Mouse (Mus musculus): Measurements from ENCODE around the gene Sema4d. TPM values are rescaled to one million over a fixed set of nuclear protein-coding genes. Genes with fewer than 3 reads are reported as not detected.

Sema4d gene
- polyA plus RNA-seq, 1 experiment from 2014 or later, result 17.4 TPM

DNA sequence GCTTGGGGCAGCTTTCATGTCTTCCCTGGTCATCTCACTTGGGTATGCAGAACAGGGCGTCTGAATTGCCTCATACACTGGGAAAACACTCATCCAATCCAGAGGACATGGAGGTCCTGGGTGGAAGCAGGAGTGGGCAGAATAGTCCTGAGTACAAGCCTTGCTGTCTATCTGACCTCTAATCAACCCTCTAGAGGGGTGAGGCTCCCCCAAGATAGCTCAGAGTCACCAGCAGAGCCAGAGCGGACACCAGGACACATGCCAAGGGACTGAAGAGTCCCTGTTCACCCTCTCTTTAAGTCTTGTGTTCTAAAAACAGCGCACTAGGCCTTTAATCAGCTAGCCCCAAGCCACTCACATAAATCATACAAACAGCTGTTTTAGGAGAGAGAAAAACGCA is 95.7 kb downstream of the Sema4d start:
- Histone ChIP-seq H3K4me3 (ENCODE audit: low read depth, low read length) (no peak overlapping the region), H3K27me3 (ENCODE audit: control insufficient read depth, insufficient read depth, low read length) (no peaks in the 10 kb centered on the region), H3K27ac (ENCODE audit: low read depth, low read length) (no peak overlapping the region), H3K36me3 (ENCODE audit: control insufficient read depth, insufficient read depth, low read length) (no peaks in the 10 kb centered on the region; the same call in 1 of the 2 replicates), H3K4me1 (ENCODE audit: control insufficient read depth, insufficient read depth, low read length) (no peaks in the 10 kb centered on the region), H3K4me2 (ENCODE audit: low read depth, low read length) (no peak overlapping the region), H3K9ac (replicated peaks; ENCODE audit: low read depth, low read length) (no peak overlapping the region), H3K9me3 (ENCODE audit: control insufficient read depth, low read length) (no peaks in the 10 kb centered on the region)
- 64% methylated on average over 4 of the region's 4 CpGs for WGBS
- ATAC-seq (ENCODE audit: low read depth), result no peak

DNA sequence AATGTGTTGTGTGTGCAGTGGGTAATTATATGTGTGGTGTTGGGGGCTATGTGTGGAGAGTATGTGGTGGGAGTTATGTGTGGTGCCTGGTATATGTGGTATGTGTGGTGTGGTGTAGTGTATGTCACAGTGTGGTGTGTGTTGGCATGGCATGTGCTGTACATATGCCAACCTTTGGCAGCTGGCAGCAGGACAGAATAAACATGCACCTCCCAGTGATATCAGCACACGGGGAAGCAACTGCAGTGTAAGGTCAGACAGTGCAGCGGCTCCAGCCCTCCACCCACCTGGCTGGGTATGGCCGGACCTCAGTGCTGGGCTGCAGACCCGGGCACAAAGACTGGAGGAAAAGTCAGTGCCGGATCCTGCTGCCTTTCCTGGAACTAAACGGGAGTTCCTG is 96.1 kb downstream of the Sema4d start:
- no peak overlapping the region for H3K4me3 ChIP-seq (ENCODE audit: low read depth, low read length)
- no peaks in the 10 kb centered on the region for H3K27me3 ChIP-seq (ENCODE audit: control insufficient read depth, insufficient read depth, low read length)
- ATAC-seq (ENCODE audit: low read depth), result no peak
- H3K36me3 ChIP-seq (ENCODE audit: control insufficient read depth, insufficient read depth, low read length), result no peaks in the 10 kb centered on the region; the same call in 1 of the 2 replicates
- no peak overlapping the region for H3K27ac ChIP-seq (ENCODE audit: low read depth, low read length)
- H3K9me3 ChIP-seq (ENCODE audit: control insufficient read depth, low read length), result no peaks in the 10 kb centered on the region
- no peaks in the 10 kb centered on the region for H3K4me1 ChIP-seq (ENCODE audit: control insufficient read depth, insufficient read depth, low read length)
- 84% methylated on average over 6 of the region's 6 CpGs for WGBS
- no peak overlapping the region for H3K4me2 ChIP-seq (ENCODE audit: low read depth, low read length)
- no peak overlapping the region for H3K9ac ChIP-seq (replicated peaks; ENCODE audit: low read depth, low read length)

DNA sequence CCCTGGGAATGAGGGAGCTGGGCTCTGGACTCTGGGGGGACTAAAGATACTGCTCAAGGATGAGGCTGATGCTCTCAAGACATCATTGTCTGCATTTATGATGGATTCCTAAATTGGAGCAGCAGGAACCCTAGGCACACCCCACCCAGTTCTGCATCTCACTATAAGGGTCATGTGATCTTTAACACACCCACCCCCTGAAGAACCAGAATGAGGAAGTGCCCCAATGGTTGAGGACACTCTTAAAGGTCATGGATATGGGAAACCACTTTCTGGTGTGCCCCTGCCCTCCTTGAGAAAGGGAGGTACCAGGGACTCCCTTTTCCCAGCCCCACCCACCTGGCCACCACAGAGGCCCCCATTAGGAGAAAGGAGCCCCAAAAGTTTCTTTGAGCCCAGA is 97.1 kb downstream of the Sema4d start:
- H3K4me3 ChIP-seq (ENCODE audit: low read depth, low read length), result no peak overlapping the region
- ATAC-seq (ENCODE audit: low read depth), result no peak
- H3K9ac ChIP-seq (replicated peaks; ENCODE audit: low read depth, low read length), result no peak overlapping the region
- no peaks in the 10 kb centered on the region; the same call in 1 of the 2 replicates for H3K36me3 ChIP-seq (ENCODE audit: control insufficient read depth, insufficient read depth, low read length)
- H3K4me1 ChIP-seq (ENCODE audit: control insufficient read depth, insufficient read depth, low read length), result no peaks in the 10 kb centered on the region
- H3K4me2 ChIP-seq (ENCODE audit: low read depth, low read length), result no peak overlapping the region
- no peak overlapping the region for H3K27ac ChIP-seq (ENCODE audit: low read depth, low read length)
- no peaks in the 10 kb centered on the region for H3K27me3 ChIP-seq (ENCODE audit: control insufficient read depth, insufficient read depth, low read length)
- no peaks in the 10 kb centered on the region for H3K9me3 ChIP-seq (ENCODE audit: control insufficient read depth, low read length)

DNA sequence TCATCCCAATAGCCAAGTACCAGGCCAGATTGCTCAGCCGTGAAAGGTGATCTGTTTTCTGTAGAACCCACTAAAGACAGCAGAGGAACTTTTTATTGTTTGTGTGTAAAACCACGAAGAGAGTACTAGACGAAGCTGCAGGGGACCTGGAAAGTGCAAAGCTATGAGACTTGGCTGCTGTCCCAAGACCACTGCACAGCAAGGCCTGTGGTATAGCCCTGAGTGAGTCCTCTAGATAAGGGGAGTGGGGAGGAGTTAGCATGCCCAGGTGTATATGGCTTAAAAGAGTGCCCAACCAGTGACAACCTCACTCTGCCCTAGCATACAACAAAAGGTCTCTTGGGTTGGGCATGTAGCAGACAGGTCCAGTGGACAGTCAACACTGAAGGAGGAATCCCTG is 104.9 kb downstream of the Sema4d start:
- Histone ChIP-seq H3K27me3 (ENCODE audit: control insufficient read depth, insufficient read depth, low read length) (no peaks in the 10 kb centered on the region), H3K9ac (replicated peaks; ENCODE audit: low read depth, low read length) (no peak overlapping the region), H3K4me3 (ENCODE audit: low read depth, low read length) (no peak overlapping the region), H3K9me3 (ENCODE audit: control insufficient read depth, low read length) (no peaks in the 10 kb centered on the region), H3K4me2 (ENCODE audit: low read depth, low read length) (no peak overlapping the region), H3K4me1 (ENCODE audit: control insufficient read depth, insufficient read depth, low read length) (no peaks in the 10 kb centered on the region), H3K27ac (ENCODE audit: low read depth, low read length) (no peak overlapping the region), H3K36me3 (ENCODE audit: control insufficient read depth, insufficient read depth, low read length) (peaks cover 23% of the 10 kb centered on the region)
- 50% methylated on average over 3 of the region's 3 CpGs for WGBS
- no peak for ATAC-seq (ENCODE audit: low read depth)

DNA sequence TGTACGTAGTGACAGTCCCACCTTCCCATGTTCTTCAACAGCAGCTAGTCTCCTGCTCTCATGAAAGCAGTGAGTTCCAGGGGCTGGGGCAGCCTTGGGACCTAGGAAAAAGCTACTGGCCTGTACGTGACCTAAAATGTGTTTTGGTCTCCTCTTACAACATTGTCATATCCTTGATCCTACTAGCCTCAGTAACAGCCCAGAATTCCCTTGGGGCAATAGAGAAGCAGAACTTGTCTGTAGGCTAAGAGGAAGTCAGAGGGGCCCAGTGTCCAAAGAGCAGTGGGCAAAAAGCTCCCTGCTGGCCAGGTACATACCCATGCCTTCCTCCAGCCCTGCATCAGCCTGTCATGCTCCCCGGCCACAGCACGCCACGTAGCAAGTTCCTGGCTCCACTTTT is 106.6 kb downstream of the Sema4d start:
- WGBS, result 98% methylated on average over 5 of the region's 5 CpGs
- Histone ChIP-seq H3K27me3 (ENCODE audit: control insufficient read depth, insufficient read depth, low read length) (no peaks in the 10 kb centered on the region), H3K4me1 (ENCODE audit: control insufficient read depth, insufficient read depth, low read length) (no peaks in the 10 kb centered on the region), H3K9me3 (ENCODE audit: control insufficient read depth, low read length) (no peaks in the 10 kb centered on the region), H3K4me2 (ENCODE audit: low read depth, low read length) (no peak overlapping the region), H3K36me3 (ENCODE audit: control insufficient read depth, insufficient read depth, low read length) (peaks cover 35% of the 10 kb centered on the region), H3K9ac (replicated peaks; ENCODE audit: low read depth, low read length) (no peak overlapping the region), H3K4me3 (ENCODE audit: low read depth, low read length) (no peak overlapping the region), H3K27ac (ENCODE audit: low read depth, low read length) (no peak overlapping the region)
- ATAC-seq (ENCODE audit: low read depth), result no peak

DNA sequence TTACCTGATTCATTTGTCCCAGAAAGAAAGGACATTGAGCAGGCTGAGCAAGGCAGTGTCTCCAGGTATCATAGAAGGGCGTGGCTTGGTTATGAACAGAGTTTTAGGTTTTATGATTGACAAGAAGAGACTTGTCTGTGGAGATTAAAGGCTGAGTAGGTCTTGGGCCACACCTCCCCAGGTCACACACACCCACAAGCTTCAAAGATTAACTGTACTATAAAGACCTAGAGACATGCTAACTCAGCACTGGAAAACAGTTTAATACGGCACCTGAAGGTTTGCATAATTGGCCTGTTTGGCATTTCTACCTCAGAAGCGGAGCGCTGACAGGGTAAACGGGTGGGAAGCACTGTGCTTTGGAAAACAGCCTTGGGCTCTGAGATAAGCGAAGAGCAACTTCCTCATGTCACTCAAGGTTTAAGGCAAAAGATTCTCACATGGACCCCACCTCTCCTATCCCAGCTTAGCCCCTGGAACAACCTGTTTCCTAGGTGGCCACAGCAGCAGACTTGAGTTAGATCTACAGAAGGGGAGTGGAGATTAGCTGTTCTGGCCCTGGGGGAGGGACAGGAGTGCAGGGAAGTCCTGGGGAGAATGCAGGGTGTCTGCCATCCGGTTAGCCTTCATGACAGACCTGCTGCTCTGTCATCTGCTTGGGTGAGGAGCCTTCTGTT is 108.1 kb downstream of the Sema4d start:
- no peak for ATAC-seq (ENCODE audit: low read depth)
- no peak overlapping the region for H3K9ac ChIP-seq (replicated peaks; ENCODE audit: low read depth, low read length)
- WGBS, result 91% methylated on average over 7 of the region's 7 CpGs
- no peak overlapping the region for H3K27ac ChIP-seq (ENCODE audit: low read depth, low read length)
- no peak overlapping the region for H3K4me3 ChIP-seq (ENCODE audit: low read depth, low read length)
- H3K27me3 ChIP-seq (ENCODE audit: control insufficient read depth, insufficient read depth, low read length), result no peaks in the 10 kb centered on the region
- no peaks in the 10 kb centered on the region for H3K9me3 ChIP-seq (ENCODE audit: control insufficient read depth, low read length)
- no peaks in the 10 kb centered on the region for H3K4me1 ChIP-seq (ENCODE audit: control insufficient read depth, insufficient read depth, low read length)
- peaks cover 49% of the 10 kb centered on the region for H3K36me3 ChIP-seq (ENCODE audit: control insufficient read depth, insufficient read depth, low read length)
- H3K4me2 ChIP-seq (ENCODE audit: low read depth, low read length), result no peak overlapping the region

DNA sequence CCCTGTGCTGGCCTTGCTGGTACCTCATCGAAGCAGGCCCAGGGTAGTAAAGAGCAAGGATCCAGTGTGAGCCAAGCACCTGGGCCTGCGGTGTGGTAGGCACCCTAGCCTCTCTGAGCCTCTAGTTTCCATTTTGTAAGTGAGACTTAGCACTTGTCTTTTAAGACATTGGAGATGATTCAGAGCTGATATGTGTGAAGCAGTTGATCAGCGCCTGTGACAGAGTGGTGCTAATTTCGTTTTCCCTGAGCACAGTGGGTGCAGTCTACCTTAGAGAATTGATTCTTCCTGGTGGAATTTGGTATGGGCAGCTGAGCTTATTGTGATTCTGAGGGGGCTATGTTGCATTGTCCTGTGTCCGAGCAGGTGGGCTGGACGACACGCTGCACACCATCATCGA is 111.9 kb downstream of the Sema4d start:
- Histone ChIP-seq H3K9ac (replicated peaks; ENCODE audit: low read depth, low read length) (no peak overlapping the region), H3K27ac (ENCODE audit: low read depth, low read length) (no peak overlapping the region), H3K9me3 (ENCODE audit: control insufficient read depth, low read length) (no peaks in the 10 kb centered on the region), H3K4me3 (ENCODE audit: low read depth, low read length) (no peak overlapping the region), H3K4me2 (ENCODE audit: low read depth, low read length) (no peak overlapping the region), H3K36me3 (ENCODE audit: control insufficient read depth, insufficient read depth, low read length) (peaks cover 71% of the 10 kb centered on the region), H3K4me1 (ENCODE audit: control insufficient read depth, insufficient read depth, low read length) (no peaks in the 10 kb centered on the region), H3K27me3 (ENCODE audit: control insufficient read depth, insufficient read depth, low read length) (no peaks in the 10 kb centered on the region)
- 92% methylated on average over 8 of the region's 8 CpGs for WGBS
- no peak for ATAC-seq (ENCODE audit: low read depth)

DNA sequence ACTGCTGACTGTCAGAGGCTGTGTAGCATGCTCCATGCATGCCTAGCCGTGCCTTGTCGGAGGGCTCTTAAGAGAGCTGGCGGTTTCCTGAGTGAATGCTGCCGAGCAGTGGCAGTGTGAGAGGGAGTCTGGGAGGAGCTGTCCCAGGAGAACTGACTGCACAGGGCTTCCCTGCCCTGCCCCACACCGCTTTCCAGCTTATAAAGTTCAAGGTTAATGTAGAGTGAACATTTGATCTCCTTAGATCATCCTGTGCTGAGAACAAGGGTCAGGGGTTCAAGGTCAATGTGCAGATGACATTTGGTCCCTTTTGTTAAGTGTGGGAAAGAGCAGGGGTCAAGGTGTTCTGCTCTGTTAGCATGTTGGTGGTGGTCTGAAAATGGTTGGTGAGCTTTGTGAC is 112.5 kb downstream of the Sema4d start:
- Histone ChIP-seq H3K36me3 (ENCODE audit: control insufficient read depth, insufficient read depth, low read length) (peaks cover 77% of the 10 kb centered on the region), H3K4me2 (ENCODE audit: low read depth, low read length) (no peak overlapping the region), H3K4me1 (ENCODE audit: control insufficient read depth, insufficient read depth, low read length) (no peaks in the 10 kb centered on the region), H3K9me3 (ENCODE audit: control insufficient read depth, low read length) (no peaks in the 10 kb centered on the region), H3K27me3 (ENCODE audit: control insufficient read depth, insufficient read depth, low read length) (no peaks in the 10 kb centered on the region), H3K4me3 (ENCODE audit: low read depth, low read length) (no peak overlapping the region), H3K27ac (ENCODE audit: low read depth, low read length) (no peak overlapping the region), H3K9ac (replicated peaks; ENCODE audit: low read depth, low read length) (no peak overlapping the region)
- ATAC-seq (ENCODE audit: low read depth), result no peak
- 86% methylated on average over 5 of the region's 5 CpGs for WGBS

DNA sequence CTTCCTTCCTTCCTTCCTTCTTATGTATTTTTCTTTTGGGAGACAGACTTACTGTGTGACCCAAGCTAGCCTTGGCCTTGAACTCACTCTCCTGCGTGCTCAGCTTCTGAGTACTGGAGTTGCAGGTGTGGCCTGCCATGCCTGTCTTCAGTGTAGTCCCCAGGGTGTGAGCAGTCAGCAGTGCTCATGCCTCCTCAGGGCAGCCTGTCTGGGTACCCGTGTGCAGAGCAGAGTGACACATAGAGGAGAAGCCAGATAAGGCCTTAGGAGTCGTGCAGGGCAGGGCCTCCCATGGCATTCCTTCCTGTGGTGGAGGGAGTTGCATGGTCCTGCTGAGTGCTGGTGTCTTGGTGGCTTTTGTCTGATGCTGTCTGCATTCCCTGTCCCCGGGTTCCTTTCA is 114.2 kb downstream of the Sema4d start:
- H3K9ac ChIP-seq (replicated peaks; ENCODE audit: low read depth, low read length), result no peak overlapping the region
- WGBS, result 92% methylated on average over 4 of the region's 4 CpGs
- H3K36me3 ChIP-seq (ENCODE audit: control insufficient read depth, insufficient read depth, low read length), result peaks cover 77% of the 10 kb centered on the region
- H3K4me2 ChIP-seq (ENCODE audit: low read depth, low read length), result no peak overlapping the region
- H3K27me3 ChIP-seq (ENCODE audit: control insufficient read depth, insufficient read depth, low read length), result no peaks in the 10 kb centered on the region
- H3K4me3 ChIP-seq (ENCODE audit: low read depth, low read length), result no peak overlapping the region
- no peaks in the 10 kb centered on the region for H3K9me3 ChIP-seq (ENCODE audit: control insufficient read depth, low read length)
- no peak overlapping the region for H3K27ac ChIP-seq (ENCODE audit: low read depth, low read length)
- ATAC-seq (ENCODE audit: low read depth), result no peak
- H3K4me1 ChIP-seq (ENCODE audit: control insufficient read depth, insufficient read depth, low read length), result no peaks in the 10 kb centered on the region

Measured in neural tube, embryonic 14.5 days (tissue).